Comparison of ENCODE assay signal across 8 mouse cellular contexts in genomic region chr7:30279536-30279935, GRCm38 (mm10). TPM values are rescaled to one million over a fixed set of nuclear protein-coding genes. Genes with fewer than 3 reads are reported as not detected.
DNase-seq lines count a peak whose midpoint lies in the region; ATAC-seq and TF ChIP-seq lines count a peak whose summit lies in the region.

No protein-coding gene starts in this region.

- WGBS in lung, embryonic 15.5 days: 0% methylated on average over 6 of the region's 6 CpGs
- WGBS in embryonic facial prominence, embryonic 12.5 days: 0% methylated on average over 6 of the region's 6 CpGs
- WGBS in intestine, postnatal 0 days: 2% methylated on average over 6 of the region's 6 CpGs
- WGBS in neural tube, embryonic 14.5 days: 0% methylated on average over 6 of the region's 6 CpGs

- H3K4me1 ChIP-seq in lung, embryonic 15.5 days: peaks cover 15% of the 10 kb centered on the region
- peaks cover 6% of the 10 kb centered on the region; the same call in 1 of the 2 replicates for H3K4me1 ChIP-seq in embryonic facial prominence, embryonic 12.5 days
- H3K4me1 ChIP-seq in intestine, postnatal 0 days (replicated peaks; ENCODE audit: control insufficient read depth, insufficient read depth, low read length): no peaks in the 10 kb centered on the region
- 0 out of 2 replicates have a peak, but pooled peaks cover 3% of the 10 kb centered on the region for H3K4me1 ChIP-seq in neural tube, embryonic 14.5 days (ENCODE audit: control insufficient read depth, insufficient read depth, low read length)

- intact Hi-C loops in left cerebral cortex, postnatal 10 days (cut with DNase I): no loop called here

- no peak for TF ChIP-seq CTCF in intestine, postnatal 0 days (IDR thresholded peaks at IDR 0.05; ENCODE audit: low read depth)

- no peaks in the 10 kb centered on the region for H3K9me3 ChIP-seq in lung, embryonic 15.5 days
- H3K9me3 ChIP-seq in embryonic facial prominence, embryonic 12.5 days: no peaks in the 10 kb centered on the region
- no peaks in the 10 kb centered on the region for H3K9me3 ChIP-seq in intestine, postnatal 0 days (ENCODE audit: control insufficient read depth)
- H3K9me3 ChIP-seq in neural tube, embryonic 14.5 days (ENCODE audit: control insufficient read depth, low read length): no peaks in the 10 kb centered on the region

- no peaks in the 10 kb centered on the region for H3K27me3 ChIP-seq in lung, embryonic 15.5 days
- H3K27me3 ChIP-seq in embryonic facial prominence, embryonic 12.5 days: no peaks in the 10 kb centered on the region
- H3K27me3 ChIP-seq in intestine, postnatal 0 days (replicated peaks; ENCODE audit: control insufficient read depth, insufficient read depth, low read length): no peaks in the 10 kb centered on the region
- H3K27me3 ChIP-seq in neural tube, embryonic 14.5 days (ENCODE audit: control insufficient read depth, insufficient read depth, low read length): no peaks in the 10 kb centered on the region

- no peak for ATAC-seq in lung, embryonic 15.5 days (ENCODE audit: borderline replicate concordance, extremely low read depth, low FRiP score, low TSS enrichment)
- no peak for ATAC-seq in embryonic facial prominence, embryonic 12.5 days (ENCODE audit: insufficient number of reproducible peaks, insufficient read depth, low FRiP score, low TSS enrichment)
- no peak for ATAC-seq in intestine, postnatal 0 days
- no peak for ATAC-seq in neural tube, embryonic 14.5 days (ENCODE audit: low read depth)

- peak overlapping the region; percentile 85 for H3K4me3 ChIP-seq in lung, embryonic 15.5 days
- peak overlapping the region; percentile 81 for H3K4me3 ChIP-seq in embryonic facial prominence, embryonic 12.5 days
- H3K4me3 ChIP-seq in intestine, postnatal 0 days (ENCODE audit: low read depth, low read length): peak overlapping the region; percentile 83
- peak overlapping the region; percentile 64 for H3K4me3 ChIP-seq in neural tube, embryonic 14.5 days (ENCODE audit: low read depth, low read length)

- H3K27ac ChIP-seq in lung, embryonic 15.5 days: peak overlapping the region; percentile 98
- peak overlapping the region; percentile 95; the same call in 1 of the 2 replicates for H3K27ac ChIP-seq in embryonic facial prominence, embryonic 12.5 days
- peak overlapping the region; percentile 80; the same call in 1 of the 2 replicates for H3K27ac ChIP-seq in intestine, postnatal 0 days (ENCODE audit: low read depth, low read length)
- H3K27ac ChIP-seq in neural tube, embryonic 14.5 days (ENCODE audit: low read depth, low read length): no peak overlapping the region

- peak overlapping the region; percentile 54 for H3K9ac ChIP-seq in lung, embryonic 15.5 days
- peak overlapping the region; percentile 53 for H3K9ac ChIP-seq in embryonic facial prominence, embryonic 12.5 days
- peak overlapping the region; percentile 23 for H3K9ac ChIP-seq in intestine, postnatal 0 days (ENCODE audit: low read depth, low read length)
- 0 out of 2 replicates have a peak overlapping the region, but pooled peaks have one; percentile 37 for H3K9ac ChIP-seq in neural tube, embryonic 14.5 days (replicated peaks; ENCODE audit: low read depth, low read length)

- no peak for DNase-seq in lung, adult 18-20 months
- no peak for DNase-seq in left cerebral cortex, postnatal 10 days (ENCODE audit: extremely low spot score in 1 of 2, low spot score in 2 of 2)
- DNase-seq in spleen, postnatal 4 days (ENCODE audit: low spot score in 2 of 2): no peak
- no peak for DNase-seq in urinary bladder, postnatal 14 days (ENCODE audit: low spot score)

- peak overlapping the region; percentile 86 for H3K4me2 ChIP-seq in lung, embryonic 15.5 days
- H3K4me2 ChIP-seq in embryonic facial prominence, embryonic 12.5 days (replicated peaks): peak overlapping the region; percentile 85
- H3K4me2 ChIP-seq in intestine, postnatal 0 days (replicated peaks; ENCODE audit: low read depth): peak overlapping the region; percentile 93
- peak overlapping the region; percentile 72 for H3K4me2 ChIP-seq in neural tube, embryonic 14.5 days (ENCODE audit: low read depth, low read length)

- no peaks in the 10 kb centered on the region for H3K36me3 ChIP-seq in lung, embryonic 15.5 days
- no peaks in the 10 kb centered on the region for H3K36me3 ChIP-seq in embryonic facial prominence, embryonic 12.5 days
- no peaks in the 10 kb centered on the region for H3K36me3 ChIP-seq in intestine, postnatal 0 days (ENCODE audit: control insufficient read depth, insufficient read depth)
- no peaks in the 10 kb centered on the region for H3K36me3 ChIP-seq in neural tube, embryonic 14.5 days (ENCODE audit: control insufficient read depth, insufficient read depth, low read length)

RNA-seq across cellular contexts. Expression of gene Thap8, which starts 0.4 kb away (rescaled TPM):
- polyA plus RNA-seq in lung, embryonic 15.5 days (2015; fragmentation: Nextera tagmentation; extraction: Ambion mirVana): 0.50 and 0.64 TPM in 2 replicates
- polyA plus RNA-seq in embryonic facial prominence, embryonic 12.5 days (2016; fragmentation: Nextera tagmentation; extraction: Ambion mirVana): 0.33 and 0.40 TPM in 2 replicates
- 0.14 and 0.22 TPM in 2 replicates for polyA plus RNA-seq in intestine, postnatal 0 days (2015; fragmentation: Nextera tagmentation; extraction: Ambion mirVana)
- polyA plus RNA-seq in neural tube, embryonic 14.5 days (2014; fragmentation: Nextera tagmentation; extraction: Ambion mirVana): 0.99 and 1.0 TPM in 2 replicates
- total RNA-seq in left cerebral cortex, postnatal 10 days (2021): under 1 TPM in 1 of 2 experiments, not detected in 1; 0.51 TPM

RNA-seq across cellular contexts. Expression of gene Wdr62, which starts 0.7 kb away (rescaled TPM):
- 10.7 and 11.5 TPM in 2 replicates for polyA plus RNA-seq in lung, embryonic 15.5 days (2015; fragmentation: Nextera tagmentation; extraction: Ambion mirVana)
- 8.9 and 9.9 TPM in 2 replicates for polyA plus RNA-seq in embryonic facial prominence, embryonic 12.5 days (2016; fragmentation: Nextera tagmentation; extraction: Ambion mirVana)
- 3.5 TPM in 2 replicates for polyA plus RNA-seq in intestine, postnatal 0 days (2015; fragmentation: Nextera tagmentation; extraction: Ambion mirVana)
- 3.1 and 3.7 TPM in 2 replicates for polyA plus RNA-seq in neural tube, embryonic 14.5 days (2014; fragmentation: Nextera tagmentation; extraction: Ambion mirVana)
- total RNA-seq in left cerebral cortex, postnatal 10 days (2021): 1 to 10 TPM; 2.5 to 3.5 TPM

RNA-seq across cellular contexts. Expression of gene Clip3, which starts 12.0 kb away (rescaled TPM):
- 18.6 and 18.8 TPM in 2 replicates for polyA plus RNA-seq in lung, embryonic 15.5 days (2015; fragmentation: Nextera tagmentation; extraction: Ambion mirVana)
- 54.0 and 55.1 TPM in 2 replicates for polyA plus RNA-seq in embryonic facial prominence, embryonic 12.5 days (2016; fragmentation: Nextera tagmentation; extraction: Ambion mirVana)
- 8.6 and 9.7 TPM in 2 replicates for polyA plus RNA-seq in intestine, postnatal 0 days (2015; fragmentation: Nextera tagmentation; extraction: Ambion mirVana)
- 115 and 133 TPM in 2 replicates for polyA plus RNA-seq in neural tube, embryonic 14.5 days (2014; fragmentation: Nextera tagmentation; extraction: Ambion mirVana)
- 100 to 1,000 TPM; 495 to 497 TPM for total RNA-seq in left cerebral cortex, postnatal 10 days (2021)

RNA-seq across cellular contexts. Expression of gene Alkbh6, which starts 29.0 kb away (rescaled TPM):
- polyA plus RNA-seq in lung, embryonic 15.5 days (2015; fragmentation: Nextera tagmentation; extraction: Ambion mirVana): 76.6 and 78.7 TPM in 2 replicates
- polyA plus RNA-seq in embryonic facial prominence, embryonic 12.5 days (2016; fragmentation: Nextera tagmentation; extraction: Ambion mirVana): 88.6 and 92.2 TPM in 2 replicates
- polyA plus RNA-seq in intestine, postnatal 0 days (2015; fragmentation: Nextera tagmentation; extraction: Ambion mirVana): 58.2 and 63.5 TPM in 2 replicates
- polyA plus RNA-seq in neural tube, embryonic 14.5 days (2014; fragmentation: Nextera tagmentation; extraction: Ambion mirVana): 134 and 137 TPM in 2 replicates
- 10 to 100 TPM; 45.9 to 47.5 TPM for total RNA-seq in left cerebral cortex, postnatal 10 days (2021)

RNA-seq across cellular contexts. Expression of gene Syne4, which starts 35.1 kb away (rescaled TPM):
- polyA plus RNA-seq in lung, embryonic 15.5 days (2015; fragmentation: Nextera tagmentation; extraction: Ambion mirVana): 25.1 and 29.5 TPM in 2 replicates
- 94.9 and 101 TPM in 2 replicates for polyA plus RNA-seq in embryonic facial prominence, embryonic 12.5 days (2016; fragmentation: Nextera tagmentation; extraction: Ambion mirVana)
- polyA plus RNA-seq in intestine, postnatal 0 days (2015; fragmentation: Nextera tagmentation; extraction: Ambion mirVana): 12.5 and 16.3 TPM in 2 replicates
- polyA plus RNA-seq in neural tube, embryonic 14.5 days (2014; fragmentation: Nextera tagmentation; extraction: Ambion mirVana): 12.7 and 16.9 TPM in 2 replicates
- total RNA-seq in left cerebral cortex, postnatal 10 days (2021): 1 to 10 TPM; 5.4 to 7.5 TPM
